Mouse (Mus musculus): Measurements from ENCODE around the gene Nckap1. TPM values are rescaled to one million over a fixed set of nuclear protein-coding genes. Genes with fewer than 3 reads are reported as not detected.
A peak's percentile ranks its signal among the peaks of the same experiment; 100 is the strongest.

The Nckap1 gene
- polyA plus RNA-seq, 1 experiment from 2014 or later = 59.5 TPM

DNA sequence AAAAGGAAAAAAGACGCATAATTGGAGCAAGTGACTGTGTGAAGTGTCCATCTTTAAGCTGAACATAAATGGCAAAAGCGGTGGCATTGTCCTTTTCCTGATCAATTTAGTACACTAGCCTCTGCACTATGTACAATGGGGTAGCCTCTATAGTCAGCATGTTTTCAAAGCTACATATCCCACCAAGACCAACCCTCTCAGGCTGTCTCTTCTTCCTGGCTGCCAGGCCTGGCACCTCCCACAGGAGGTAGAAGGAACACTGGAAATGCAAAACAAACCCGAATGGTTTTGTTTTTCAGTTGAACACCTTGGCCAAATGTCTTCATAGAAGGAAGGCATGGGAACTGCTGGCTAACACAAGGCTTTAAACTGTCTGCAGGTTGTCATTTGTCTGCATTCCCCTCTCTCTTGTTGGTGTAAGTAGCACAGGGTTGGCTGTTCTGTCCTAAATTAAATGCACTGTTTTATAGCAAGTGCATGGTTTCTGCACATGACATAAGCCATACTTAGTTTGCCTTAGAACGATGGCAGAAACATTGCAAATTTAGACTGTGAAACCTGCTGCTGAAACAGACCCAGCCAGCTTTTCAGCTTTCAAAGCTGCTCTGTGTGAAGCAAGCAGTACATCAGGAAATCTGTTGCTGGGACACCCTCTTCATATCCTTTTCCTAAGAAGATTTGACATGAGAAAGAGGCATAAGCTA lies 13.2 kb upstream of the Nckap1 start:
- Histone ChIP-seq H3K36me3 (ENCODE audit: poor library complexity, severe bottlenecking) (no peaks in the 10 kb centered on the region), H3K9ac (no peak overlapping the region), H3K4me3 (no peak overlapping the region), H3K27me3 (no peaks in the 10 kb centered on the region), H3K4me1 (no peaks in the 10 kb centered on the region), H3K27ac (no peak overlapping the region), H3K4me2 (no peak overlapping the region), H3K9me3 (replicated peaks) (no peaks in the 10 kb centered on the region)
- peak; percentile 51; the same call in 1 of the 2 replicates for ATAC-seq
- WGBS = 81% methylated on average over 4 of the region's 4 CpGs

DNA sequence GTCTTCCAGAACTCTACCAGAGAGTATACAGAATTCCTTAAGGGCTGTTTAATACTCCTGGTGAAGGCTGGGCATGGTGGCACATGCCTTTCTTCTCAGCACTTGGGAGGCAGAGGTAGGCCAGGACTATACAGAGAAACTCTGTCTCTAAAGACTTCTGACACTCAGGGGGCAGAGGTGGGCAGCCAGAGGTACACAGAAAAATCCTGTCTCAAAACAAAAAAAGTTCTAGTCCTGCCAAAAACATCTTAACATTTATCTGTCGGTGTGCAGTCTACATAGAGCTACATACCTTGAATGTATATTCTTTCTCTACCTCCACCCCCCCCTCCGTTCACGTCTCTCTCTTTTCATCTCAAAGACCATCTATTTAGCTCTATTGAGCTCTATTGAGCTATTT lies 1.2 kb upstream of the Nckap1 start:
- Histone ChIP-seq H3K9ac (no peak overlapping the region), H3K36me3 (ENCODE audit: poor library complexity, severe bottlenecking) (no peaks in the 10 kb centered on the region), H3K4me3 (no peak overlapping the region), H3K4me1 (peaks cover 19% of the 10 kb centered on the region), H3K27me3 (no peaks in the 10 kb centered on the region), H3K4me2 (no peak overlapping the region), H3K9me3 (replicated peaks) (no peaks in the 10 kb centered on the region), H3K27ac (no peak overlapping the region)
- no peak for ATAC-seq
- WGBS = 45% methylated on average over 3 of the region's 3 CpGs

DNA sequence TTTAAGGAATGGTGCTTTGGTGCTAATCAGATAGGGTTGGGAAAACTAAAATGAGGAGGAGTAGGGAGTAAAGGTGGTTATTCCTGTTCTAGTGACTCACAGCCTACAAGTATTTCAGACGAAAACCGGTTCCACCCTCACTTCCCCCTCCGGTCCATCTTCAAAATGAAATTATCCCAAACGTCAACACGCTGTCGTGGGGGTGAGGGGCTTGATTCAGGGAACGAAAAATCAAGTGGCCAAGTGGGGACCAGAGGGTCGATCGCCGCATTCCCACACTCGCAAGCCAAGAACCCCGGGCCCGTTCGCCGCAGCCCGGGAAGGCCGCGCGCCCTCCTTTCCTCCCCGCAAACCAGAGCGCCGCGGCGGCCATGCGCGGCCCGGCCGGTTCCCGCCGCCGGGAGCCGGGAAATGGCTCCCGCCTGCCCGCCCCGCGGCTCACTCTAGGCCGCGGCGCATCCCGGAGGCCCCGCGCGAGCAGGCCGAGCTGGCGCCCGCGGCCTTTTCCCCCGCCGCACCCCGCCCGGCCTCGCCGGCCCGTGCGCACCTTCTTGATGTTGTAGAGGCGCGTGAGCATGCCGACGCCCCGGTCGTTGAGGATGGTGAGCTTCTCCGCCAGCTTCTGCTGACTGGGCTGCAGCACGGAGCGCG lies 744 bp downstream of the Nckap1 start:
- Histone ChIP-seq H3K9me3 (replicated peaks) (no peaks in the 10 kb centered on the region), H3K4me2 (peak overlapping the region; percentile 76), H3K9ac (peak overlapping the region; percentile 98), H3K36me3 (ENCODE audit: poor library complexity, severe bottlenecking) (no peaks in the 10 kb centered on the region), H3K4me1 (peaks cover 19% of the 10 kb centered on the region), H3K4me3 (peak overlapping the region; percentile 89), H3K27me3 (no peaks in the 10 kb centered on the region), H3K27ac (peak overlapping the region; percentile 97)
- under 1% methylated on average over 53 of the region's 65 CpGs for WGBS
- ATAC-seq = peak; percentile 73

- Histone ChIP-seq H3K36me3 (ENCODE audit: poor library complexity, severe bottlenecking) (no peaks in the 10 kb centered on the region), H3K27me3 (no peaks in the 10 kb centered on the region), H3K27ac (no peak overlapping the region), H3K9me3 (replicated peaks) (no peaks in the 10 kb centered on the region), H3K4me1 (peaks cover 19% of the 10 kb centered on the region), H3K9ac (peak overlapping the region; percentile 55; the same call in 1 of the 2 replicates), H3K4me3 (peak overlapping the region; percentile 89), H3K4me2 (peak overlapping the region; percentile 76)
- WGBS = 53% methylated on average over 6 of the region's 6 CpGs
- no peak for ATAC-seq
Observed at GRCm38 (mm10) chr2:80579253-80579891, 1.8 kb downstream of the Nckap1 start.

- Histone ChIP-seq H3K4me3 (no peak overlapping the region), H3K9me3 (replicated peaks) (no peaks in the 10 kb centered on the region), H3K4me1 (peaks cover 19% of the 10 kb centered on the region), H3K4me2 (no peak overlapping the region), H3K27ac (no peak overlapping the region), H3K36me3 (ENCODE audit: poor library complexity, severe bottlenecking) (no peaks in the 10 kb centered on the region), H3K27me3 (no peaks in the 10 kb centered on the region), H3K9ac (no peak overlapping the region)
- WGBS = 98% methylated on average over 1 of the region's 1 CpGs
- no peak for ATAC-seq
Observed at GRCm38 (mm10) chr2:80577286-80577685, 3.9 kb downstream of the Nckap1 start.

GRCm38 (mm10) chr2:80570656-80571055 lies 10.5 kb downstream of the Nckap1 start:
- no peaks in the 10 kb centered on the region for H3K36me3 ChIP-seq (ENCODE audit: poor library complexity, severe bottlenecking)
- no peaks in the 10 kb centered on the region for H3K27me3 ChIP-seq
- no peaks in the 10 kb centered on the region for H3K9me3 ChIP-seq (replicated peaks)
- no peak overlapping the region for H3K4me3 ChIP-seq
- no peak for ATAC-seq
- 70% methylated on average over 4 of the region's 4 CpGs for WGBS
- H3K9ac ChIP-seq = no peak overlapping the region
- H3K4me2 ChIP-seq = no peak overlapping the region
- H3K4me1 ChIP-seq = no peaks in the 10 kb centered on the region
- no peak overlapping the region for H3K27ac ChIP-seq

DNA sequence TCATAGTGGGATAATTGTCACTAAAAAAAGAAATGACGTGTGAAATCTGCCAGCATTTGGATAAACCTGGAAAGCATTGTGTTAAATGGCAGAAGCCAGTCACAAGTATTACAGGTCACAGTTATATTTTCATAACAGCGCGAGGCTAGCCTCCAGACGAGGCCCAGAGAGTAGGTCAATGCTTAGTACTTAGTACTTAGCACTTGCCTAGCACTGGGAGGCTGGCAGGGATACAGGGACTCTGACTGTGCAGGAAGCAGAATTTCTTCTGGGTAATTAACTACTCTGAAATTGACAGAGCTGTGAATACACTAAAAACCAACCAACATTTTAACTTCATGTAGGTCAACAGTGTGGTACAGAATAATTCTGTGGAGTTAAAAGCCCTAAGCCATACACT lies 13.8 kb downstream of the Nckap1 start:
- no peak overlapping the region for H3K4me3 ChIP-seq
- no peak overlapping the region for H3K9ac ChIP-seq
- no peak overlapping the region for H3K4me2 ChIP-seq
- no peaks in the 10 kb centered on the region for H3K36me3 ChIP-seq (ENCODE audit: poor library complexity, severe bottlenecking)
- peaks cover 2% of the 10 kb centered on the region; the same call in 1 of the 2 replicates for H3K4me1 ChIP-seq
- no peak for ATAC-seq
- H3K27ac ChIP-seq = no peak overlapping the region
- WGBS = 88% methylated on average over 4 of the region's 4 CpGs
- no peaks in the 10 kb centered on the region for H3K27me3 ChIP-seq
- H3K9me3 ChIP-seq (replicated peaks) = no peaks in the 10 kb centered on the region

DNA sequence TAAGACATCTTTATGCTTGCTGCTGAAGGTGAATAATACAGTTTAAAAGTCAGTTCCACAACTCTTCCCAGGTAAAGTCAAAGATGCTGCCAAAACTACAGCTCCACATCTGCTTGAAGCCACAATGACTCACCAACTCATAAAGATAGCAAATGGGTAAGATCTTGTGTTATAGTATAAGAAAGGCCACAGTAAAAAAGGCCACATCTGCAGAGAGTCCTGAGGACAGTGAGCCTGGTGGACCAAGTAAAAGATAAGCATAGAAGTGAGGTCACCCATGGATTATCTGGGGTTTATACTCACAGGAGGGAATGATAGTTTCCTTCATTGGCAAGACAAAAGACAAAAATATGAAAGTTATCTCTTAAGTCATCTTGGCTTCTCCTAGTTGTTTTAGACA lies 18.9 kb downstream of the Nckap1 start:
- H3K27ac ChIP-seq = no peak overlapping the region
- H3K4me3 ChIP-seq = no peak overlapping the region
- no peaks in the 10 kb centered on the region for H3K27me3 ChIP-seq
- no peak for ATAC-seq
- peaks cover 2% of the 10 kb centered on the region; the same call in 1 of the 2 replicates for H3K4me1 ChIP-seq
- H3K9me3 ChIP-seq (replicated peaks) = no peaks in the 10 kb centered on the region
- peaks cover 9% of the 10 kb centered on the region for H3K36me3 ChIP-seq (ENCODE audit: poor library complexity, severe bottlenecking)
- H3K4me2 ChIP-seq = no peak overlapping the region
- H3K9ac ChIP-seq = no peak overlapping the region

DNA sequence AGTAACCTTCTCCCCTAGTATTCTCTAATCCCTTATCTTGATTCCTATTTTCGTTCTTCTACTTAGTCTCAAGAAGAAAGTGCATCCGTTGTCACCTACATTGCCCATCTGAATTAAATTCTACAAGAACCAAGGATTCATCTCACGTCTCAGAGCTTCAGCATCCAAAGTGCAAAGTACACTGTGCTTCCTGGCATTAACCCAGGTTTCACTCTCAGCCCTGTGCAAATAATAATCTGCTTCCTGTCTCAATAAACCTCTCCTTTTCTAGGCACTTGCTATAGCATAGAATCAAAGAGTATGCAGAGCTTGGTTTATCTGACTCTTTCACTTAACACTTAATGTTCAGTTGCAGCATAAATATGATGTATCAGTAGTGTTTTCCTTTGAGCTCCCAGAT lies 19.7 kb downstream of the Nckap1 start:
- peaks cover 2% of the 10 kb centered on the region; the same call in 1 of the 2 replicates for H3K4me1 ChIP-seq
- H3K27ac ChIP-seq = no peak overlapping the region
- no peak overlapping the region for H3K4me3 ChIP-seq
- no peak overlapping the region for H3K4me2 ChIP-seq
- no peak overlapping the region for H3K9ac ChIP-seq
- H3K27me3 ChIP-seq = no peaks in the 10 kb centered on the region
- peaks cover 9% of the 10 kb centered on the region for H3K36me3 ChIP-seq (ENCODE audit: poor library complexity, severe bottlenecking)
- no peak for ATAC-seq
- no peaks in the 10 kb centered on the region for H3K9me3 ChIP-seq (replicated peaks)
- WGBS = 86% methylated on average over 3 of the region's 3 CpGs

- no peak for ATAC-seq
- Histone ChIP-seq H3K4me2 (no peak overlapping the region), H3K9me3 (replicated peaks) (no peaks in the 10 kb centered on the region), H3K4me3 (no peak overlapping the region), H3K36me3 (ENCODE audit: poor library complexity, severe bottlenecking) (peaks cover 9% of the 10 kb centered on the region), H3K27me3 (no peaks in the 10 kb centered on the region), H3K4me1 (peaks cover 2% of the 10 kb centered on the region; the same call in 1 of the 2 replicates), H3K27ac (no peak overlapping the region), H3K9ac (no peak overlapping the region)
- WGBS = 93% methylated on average over 5 of the region's 5 CpGs
Observed at GRCm38 (mm10) chr2:80560773-80561172, 20.4 kb downstream of the Nckap1 start.

- no peak overlapping the region for H3K4me3 ChIP-seq
- H3K27me3 ChIP-seq = no peaks in the 10 kb centered on the region
- no peak overlapping the region for H3K27ac ChIP-seq
- H3K9me3 ChIP-seq (replicated peaks) = no peaks in the 10 kb centered on the region
- 86% methylated on average over 5 of the region's 5 CpGs for WGBS
- H3K4me1 ChIP-seq = peaks cover 2% of the 10 kb centered on the region; the same call in 1 of the 2 replicates
- H3K36me3 ChIP-seq (ENCODE audit: poor library complexity, severe bottlenecking) = peaks cover 9% of the 10 kb centered on the region
- ATAC-seq = no peak
- no peak overlapping the region for H3K9ac ChIP-seq
- no peak overlapping the region for H3K4me2 ChIP-seq
Observed at GRCm38 (mm10) chr2:80559655-80560054, 21.5 kb downstream of the Nckap1 start.

DNA sequence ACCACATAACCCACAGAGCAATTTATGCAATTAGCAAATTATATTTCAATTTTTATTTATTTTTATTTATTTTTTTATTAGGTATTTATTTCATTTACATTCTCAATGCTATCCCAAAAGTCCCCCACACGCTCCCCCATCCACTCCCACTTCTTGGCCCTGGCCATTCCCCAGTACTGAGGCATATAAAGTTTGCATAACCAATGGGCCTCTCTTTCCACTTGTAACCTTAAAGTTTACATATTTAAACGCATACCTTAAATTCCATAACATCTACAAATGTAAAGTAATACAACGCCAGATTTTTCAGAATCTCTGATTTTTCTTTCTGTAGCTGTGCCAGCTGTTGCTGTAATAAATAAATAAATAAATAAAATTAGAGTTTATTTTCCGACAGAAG lies 26.7 kb downstream of the Nckap1 start:
- ATAC-seq = no peak
- H3K4me1 ChIP-seq = no peaks in the 10 kb centered on the region
- no peak overlapping the region for H3K4me2 ChIP-seq
- H3K36me3 ChIP-seq (ENCODE audit: poor library complexity, severe bottlenecking) = peaks cover 44% of the 10 kb centered on the region
- H3K4me3 ChIP-seq = no peak overlapping the region
- no peaks in the 10 kb centered on the region for H3K9me3 ChIP-seq (replicated peaks)
- H3K27me3 ChIP-seq = no peaks in the 10 kb centered on the region
- H3K27ac ChIP-seq = no peak overlapping the region
- 90% methylated on average over 4 of the region's 4 CpGs for WGBS
- no peak overlapping the region for H3K9ac ChIP-seq
